Mouse (Mus musculus) heart, embryonic 12.5 days (tissue): ENCODE data around the gene Agfg1. TPM values are rescaled to one million over a fixed set of nuclear protein-coding genes. Genes with fewer than 3 reads are reported as not detected.
"Not testable (repeated sequence)": the region's sequence is repeated elsewhere in the genome, so short reads cannot be mapped to it uniquely, and the experiment has no call there.

Experiments used
- ATAC-seq: fragments of 200-750 bp; cut with Nextera tagmentation; 2 replicates; pipeline ENCODE4 v1.8.0; 2017; ENCODE audit warnings: moderate TSS enrichment, moderate library complexity; ENCODE audit not compliant: insufficient number of reproducible peaks, low FRiP score
- H3K27ac ChIP-seq: fragments of 300-500 bp; sonication (generic); 2 replicates; pipeline ENCODE4 v1.5.1; 2016; ENCODE audit warnings: mild to moderate bottlenecking, moderate library complexity; ENCODE audit not compliant: poor library complexity, severe bottlenecking
- H3K27me3 ChIP-seq: fragments of 300-500 bp; sonication (generic); replicated peaks from 2 replicates; pipeline ENCODE4 v1.6.1; 2016; ENCODE audit warnings: mild to moderate bottlenecking, moderate library complexity
- H3K36me3 ChIP-seq: fragments of 300-500 bp; sonication (generic); 2 replicates; pipeline ENCODE4 v1.6.1; 2016; ENCODE audit warnings: mild to moderate bottlenecking, moderate library complexity
- H3K4me1 ChIP-seq: fragments of 300-500 bp; sonication (generic); replicated peaks from 2 replicates; pipeline ENCODE4 v1.6.1; 2016; ENCODE audit warnings: mild to moderate bottlenecking
- H3K4me2 ChIP-seq: fragments of 300-500 bp; sonication (generic); 2 replicates; pipeline ENCODE4 v1.6.1; 2016; ENCODE audit warnings: mild to moderate bottlenecking, moderate library complexity
- H3K4me3 ChIP-seq: fragments of 300-500 bp; sonication (generic); 2 replicates; pipeline ENCODE4 v1.5.1; 2016; ENCODE audit warnings: mild to moderate bottlenecking
- H3K9ac ChIP-seq: fragments of 300-500 bp; sonication (generic); 2 replicates; pipeline ENCODE4 v1.6.1; 2016; ENCODE audit warnings: mild to moderate bottlenecking, moderate library complexity
- H3K9me3 ChIP-seq: fragments of 300-500 bp; sonication (generic); replicated peaks from 2 replicates; pipeline ENCODE4 v1.6.1; 2016; ENCODE audit warnings: mild to moderate bottlenecking, moderate library complexity
- WGBS: fragments of 180-500 bp; shearing (Covaris S2); methylation state at CpG from one replicate; pipeline ENCODE4 v1.1.7; 2016; 5-methylcytosine and 5-hydroxymethylcytosine counted together
- polyA plus RNA-seq: library from polyadenylated mRNA; unstranded; fragments of >200 nt; fragmentation: Nextera tagmentation; extraction: Ambion mirVana; gene quantifications from 2 replicates; pipeline ENCODE4 v1.2.1, GENCODE M21; 2016

The Agfg1 gene
- polyA plus RNA-seq, 1 experiment from 2014 or later = 47.0 TPM

- no peak overlapping the region for H3K4me3 ChIP-seq
- H3K4me1 ChIP-seq = 0 out of 2 replicates have a peak, but pooled peaks cover 15% of the 10 kb centered on the region
- WGBS = 55% methylated on average over 3 of the region's 3 CpGs
- H3K4me2 ChIP-seq = no peak overlapping the region
- no peak overlapping the region for H3K27ac ChIP-seq
- H3K9ac ChIP-seq = no peak overlapping the region
- ATAC-seq = no peak
- H3K27me3 ChIP-seq = no peaks in the 10 kb centered on the region
- H3K9me3 ChIP-seq = no peaks in the 10 kb centered on the region
- H3K36me3 ChIP-seq = peaks cover 27% of the 10 kb centered on the region
Observed at GRCm38 (mm10) chr1:82905886-82906285, 66.6 kb downstream of the Agfg1 start.

- Histone ChIP-seq H3K4me2 (no peak within 1 kb of the TSS), H3K4me3 (no peak within 1 kb of the TSS), H3K27me3 (no peaks in the 10 kb centered on the region), H3K27ac (no peak within 1 kb of the TSS), H3K36me3 (peaks cover 3% of the 10 kb centered on the region; the same call in 1 of the 2 replicates), H3K9ac (no peak within 1 kb of the TSS), H3K9me3 (no peaks in the 10 kb centered on the region), H3K4me1 (peaks cover 4% of the 10 kb centered on the region; the same call in 1 of the 2 replicates)
- WGBS = 86% methylated on average over 3 of the region's 3 CpGs
- ATAC-seq = no peak
Observed at GRCm38 (mm10) chr1:82913025-82913424, 73.7 kb downstream of the Agfg1 start, which contains the start of gene A030005L19Rik. A030005L19Rik (plus strand) TSS chr1:82913325.

- not testable (repeated sequence) for ATAC-seq, H3K36me3 ChIP-seq, H3K27me3 ChIP-seq, H3K4me3 ChIP-seq, H3K4me1 ChIP-seq, H3K27ac ChIP-seq, H3K9me3 ChIP-seq, H3K9ac ChIP-seq, H3K4me2 ChIP-seq
- WGBS = 96% methylated on average over 5 of the region's 5 CpGs
Observed at GRCm38 (mm10) chr1:82913434-82913833, 74.2 kb downstream of the Agfg1 start.

DNA sequence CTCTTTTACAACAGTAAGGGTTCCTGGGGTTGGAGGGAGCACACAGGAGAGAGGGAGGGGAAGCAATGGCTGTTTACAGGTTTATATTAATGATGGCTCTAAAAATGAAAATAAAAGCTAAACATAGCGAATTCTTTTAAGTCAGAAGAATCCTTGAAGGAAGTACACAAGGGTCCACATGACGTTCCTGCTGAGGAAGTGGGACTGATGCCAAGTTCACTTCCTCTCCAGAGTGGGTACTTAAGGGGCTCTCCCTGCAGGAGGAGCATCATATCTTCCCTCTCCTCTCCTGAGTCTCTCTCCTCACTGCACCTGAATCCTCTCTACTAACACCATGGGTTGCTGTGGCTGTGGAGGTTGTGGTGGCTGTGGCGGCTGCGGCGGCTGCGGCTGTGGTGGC lies 85.4 kb downstream of the Agfg1 start, which contains the start of gene A030014E15Rik:
A030014E15Rik (plus strand) TSS at position 268 of the 400 bp plus-strand sequence.
- no peak within 1 kb of the TSS for H3K27ac ChIP-seq
- no peaks in the 10 kb centered on the region for H3K36me3 ChIP-seq
- H3K4me1 ChIP-seq = no peaks in the 10 kb centered on the region
- no peak within 1 kb of the TSS for H3K4me3 ChIP-seq
- H3K9me3 ChIP-seq = no peaks in the 10 kb centered on the region
- H3K9ac ChIP-seq = no peak within 1 kb of the TSS
- no peak for ATAC-seq
- no peaks in the 10 kb centered on the region for H3K27me3 ChIP-seq
- H3K4me2 ChIP-seq = no peak within 1 kb of the TSS
- WGBS = 84% methylated on average over 6 of the region's 6 CpGs

GRCm38 (mm10) chr1:82930558-82930957 lies 91.3 kb downstream of the Agfg1 start:
- ATAC-seq, H3K4me3 ChIP-seq, H3K36me3 ChIP-seq, H3K4me2 ChIP-seq, H3K9ac ChIP-seq, H3K27me3 ChIP-seq, H3K27ac ChIP-seq, H3K4me1 ChIP-seq: not testable (repeated sequence)
- 85% methylated on average over 3 of the region's 3 CpGs for WGBS
- H3K9me3 ChIP-seq = peaks cover 13% of the 10 kb centered on the region

DNA sequence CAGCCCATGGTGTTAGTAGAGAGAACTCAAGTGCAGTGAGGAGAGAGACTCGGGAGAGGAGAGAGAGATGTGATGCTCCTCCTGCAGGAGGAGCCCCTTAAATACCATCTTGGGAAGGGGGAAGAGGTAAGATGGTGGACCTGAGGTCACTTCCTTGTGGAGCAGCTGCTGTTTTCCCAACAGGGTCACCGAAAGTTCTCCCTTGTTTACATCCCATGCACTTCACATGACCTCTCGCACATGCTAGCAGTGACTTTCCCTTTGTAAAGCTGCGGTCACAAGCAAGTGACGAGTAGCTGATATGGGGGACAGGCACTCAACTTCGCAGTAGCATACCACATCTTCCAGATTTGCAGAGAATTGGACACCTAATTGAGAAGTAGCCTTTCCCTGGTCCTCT lies 92.0 kb downstream of the Agfg1 start, which contains the start of gene Gm6217:
Gm6217 (minus strand) TSS at position 74 of the 400 bp plus-strand sequence.
- not testable (repeated sequence) for H3K27me3 ChIP-seq, ATAC-seq, H3K9ac ChIP-seq, H3K27ac ChIP-seq, H3K4me1 ChIP-seq, H3K4me2 ChIP-seq, H3K4me3 ChIP-seq, H3K36me3 ChIP-seq
- WGBS = no CpG with 5 or more reads among the region's 6 CpGs
- peaks cover 13% of the 10 kb centered on the region for H3K9me3 ChIP-seq

DNA sequence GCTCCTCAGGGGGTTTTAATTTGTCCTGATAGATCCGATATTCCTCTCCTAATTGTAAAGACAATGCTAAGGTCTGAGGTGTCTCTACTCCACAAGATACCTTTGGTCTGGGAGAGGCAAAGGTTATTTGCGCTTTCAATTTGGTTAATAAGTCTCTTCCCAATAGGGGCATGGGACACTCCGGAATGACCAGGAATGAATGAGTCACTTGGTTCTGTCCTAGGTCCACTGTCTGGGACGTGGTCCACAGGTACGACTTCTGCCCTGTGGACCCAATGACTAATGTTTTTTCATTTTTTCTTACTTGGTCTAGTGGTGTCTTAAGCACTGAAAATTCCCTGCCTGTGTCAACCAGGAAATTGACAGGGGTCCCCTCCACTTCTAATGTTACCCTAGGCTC lies 99.4 kb downstream of the Agfg1 start:
- ATAC-seq = no peak

DNA sequence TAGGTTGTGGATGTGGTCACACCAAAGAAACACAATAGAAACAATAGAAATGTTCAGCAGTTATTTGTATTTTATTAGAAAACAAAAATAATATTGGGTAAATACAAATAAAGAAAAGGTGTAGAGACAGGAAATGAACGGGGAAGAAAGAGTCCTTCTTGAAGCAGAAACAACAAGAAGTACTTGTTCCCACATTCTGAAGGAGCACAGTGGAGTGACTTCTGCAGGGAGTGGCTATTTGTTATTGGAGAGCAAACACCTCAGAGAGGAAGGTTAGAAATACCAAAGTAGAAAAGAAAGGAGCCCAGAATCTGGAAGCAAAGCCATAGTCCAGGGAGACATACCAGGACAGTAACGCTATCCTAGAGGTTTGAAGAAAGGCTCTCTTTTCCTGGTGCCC lies 103.2 kb downstream of the Agfg1 start:
- H3K4me1 ChIP-seq, H3K27me3 ChIP-seq, H3K4me2 ChIP-seq, ATAC-seq, H3K36me3 ChIP-seq, H3K9ac ChIP-seq, H3K4me3 ChIP-seq, H3K27ac ChIP-seq: not testable (repeated sequence)
- peaks cover 21% of the 10 kb centered on the region for H3K9me3 ChIP-seq
- WGBS = 89% methylated on average over 2 of the region's 2 CpGs

More for the DNA sequence above, 99.4 kb downstream of the Agfg1 start:
- 91% methylated on average over 5 of the region's 5 CpGs for WGBS
- Histone ChIP-seq H3K4me3 (no peak overlapping the region), H3K9me3 (peaks cover 25% of the 10 kb centered on the region), H3K9ac (no peak overlapping the region), H3K27ac (no peak overlapping the region), H3K27me3 (no peaks in the 10 kb centered on the region), H3K36me3 (no peaks in the 10 kb centered on the region), H3K4me2 (no peak overlapping the region), H3K4me1 (no peaks in the 10 kb centered on the region)

- WGBS = no CpG with 5 or more reads among the region's 6 CpGs
- not testable (repeated sequence) for H3K9ac ChIP-seq, ATAC-seq, H3K27me3 ChIP-seq, H3K36me3 ChIP-seq, H3K4me2 ChIP-seq, H3K27ac ChIP-seq, H3K4me1 ChIP-seq, H3K4me3 ChIP-seq
- H3K9me3 ChIP-seq = peaks cover 21% of the 10 kb centered on the region
Observed at GRCm38 (mm10) chr1:82943295-82943694, 104.0 kb downstream of the Agfg1 start, which contains the start of gene A030003K21Rik. A030003K21Rik (minus strand) TSS chr1:82943388.

- WGBS = 67% methylated on average over 1 of the region's 2 CpGs
- not testable (repeated sequence) for ATAC-seq
Observed at GRCm38 (mm10) chr1:82946029-82946428, 106.7 kb downstream of the Agfg1 start.

DNA sequence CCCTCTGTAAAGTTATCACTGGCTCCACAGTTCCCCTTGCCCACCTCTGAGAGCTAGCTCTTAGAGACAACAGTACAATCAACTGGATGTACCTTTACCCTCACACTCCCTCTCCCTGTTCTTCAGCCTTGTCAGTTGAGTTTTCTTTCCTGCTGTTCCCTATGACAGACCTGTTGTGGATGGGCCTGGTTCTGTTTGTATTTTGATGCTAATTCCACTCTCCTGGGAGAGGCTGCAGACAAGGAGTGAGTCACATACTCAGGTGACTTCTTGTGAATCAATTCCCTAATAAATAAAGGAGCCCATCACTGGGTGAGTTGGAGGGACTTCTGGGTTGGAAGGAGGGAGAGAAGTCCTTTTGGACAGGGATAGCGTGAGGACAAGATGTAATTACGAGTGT lies 109.3 kb downstream of the Agfg1 start:
- ATAC-seq = no peak
- Histone ChIP-seq H3K9ac (no peak overlapping the region), H3K36me3 (no peaks in the 10 kb centered on the region), H3K4me3 (no peak overlapping the region), H3K27me3 (no peaks in the 10 kb centered on the region), H3K4me1 (0 out of 2 replicates have a peak, but pooled peaks cover 4% of the 10 kb centered on the region), H3K27ac (no peak overlapping the region), H3K9me3 (no peaks in the 10 kb centered on the region), H3K4me2 (no peak overlapping the region)
- WGBS = 93% methylated on average over 2 of the region's 2 CpGs

More at GRCm38 (mm10) chr1:82946029-82946428, 106.7 kb downstream of the Agfg1 start:
- not testable (repeated sequence) for H3K36me3 ChIP-seq, H3K4me3 ChIP-seq, H3K4me1 ChIP-seq, H3K9me3 ChIP-seq, H3K27me3 ChIP-seq, H3K9ac ChIP-seq, H3K27ac ChIP-seq, H3K4me2 ChIP-seq
